Mouse (Mus musculus): Measurements from ENCODE around the gene Aff3. TPM values are rescaled to one million over a fixed set of nuclear protein-coding genes. Genes with fewer than 3 reads are reported as not detected.

Aff3 gene
- polyA plus RNA-seq, 1 experiment from 2014 or later = 25.7 TPM

GRCm38 (mm10) chr1:38403781-38404180 lies 261.0 kb downstream of the Aff3 start:
- WGBS = 91% methylated on average over 5 of the region's 5 CpGs
- Histone ChIP-seq H3K27me3 (no peaks in the 10 kb centered on the region), H3K4me2 (no peak overlapping the region), H3K27ac (no peak overlapping the region), H3K9me3 (no peaks in the 10 kb centered on the region), H3K9ac (no peak overlapping the region), H3K36me3 (replicated peaks) (no peaks in the 10 kb centered on the region), H3K4me1 (peaks cover 9% of the 10 kb centered on the region), H3K4me3 (replicated peaks) (no peak overlapping the region)
- ATAC-seq (ENCODE audit: low FRiP score) = no peak

- WGBS = 46% methylated on average over 4 of the region's 4 CpGs
- Histone ChIP-seq H3K9me3 (no peaks in the 10 kb centered on the region), H3K4me2 (no peak overlapping the region), H3K4me3 (replicated peaks) (no peak overlapping the region), H3K27ac (no peak overlapping the region), H3K27me3 (0 out of 2 replicates have a peak, but pooled peaks cover 9% of the 10 kb centered on the region), H3K36me3 (replicated peaks) (no peaks in the 10 kb centered on the region), H3K9ac (no peak overlapping the region), H3K4me1 (peaks cover 16% of the 10 kb centered on the region)
- ATAC-seq (ENCODE audit: low FRiP score) = no peak
Observed at GRCm38 (mm10) chr1:38401856-38402255, 262.9 kb downstream of the Aff3 start.

GRCm38 (mm10) chr1:38399269-38399668 lies 265.5 kb downstream of the Aff3 start:
- ATAC-seq (ENCODE audit: low FRiP score) = no peak
- peaks cover 31% of the 10 kb centered on the region for H3K4me1 ChIP-seq
- no peak overlapping the region for H3K4me3 ChIP-seq (replicated peaks)
- H3K9me3 ChIP-seq = no peaks in the 10 kb centered on the region
- H3K9ac ChIP-seq = no peak overlapping the region
- H3K36me3 ChIP-seq (replicated peaks) = no peaks in the 10 kb centered on the region
- WGBS = 90% methylated on average over 10 of the region's 10 CpGs
- H3K4me2 ChIP-seq = no peak overlapping the region
- 0 out of 2 replicates have a peak, but pooled peaks cover 9% of the 10 kb centered on the region for H3K27me3 ChIP-seq
- no peak overlapping the region for H3K27ac ChIP-seq

GRCm38 (mm10) chr1:38398566-38398965 lies 266.2 kb downstream of the Aff3 start:
- no peak for ATAC-seq (ENCODE audit: low FRiP score)
- no peak overlapping the region for H3K4me2 ChIP-seq
- H3K27me3 ChIP-seq = 0 out of 2 replicates have a peak, but pooled peaks cover 9% of the 10 kb centered on the region
- H3K9me3 ChIP-seq = no peaks in the 10 kb centered on the region
- H3K9ac ChIP-seq = no peak overlapping the region
- H3K4me3 ChIP-seq (replicated peaks) = no peak overlapping the region
- 74% methylated on average over 5 of the region's 5 CpGs for WGBS
- no peak overlapping the region for H3K27ac ChIP-seq
- no peaks in the 10 kb centered on the region for H3K36me3 ChIP-seq (replicated peaks)
- peaks cover 37% of the 10 kb centered on the region for H3K4me1 ChIP-seq

- WGBS = 13% methylated on average over 11 of the region's 11 CpGs
- Histone ChIP-seq H3K4me2 (no peak overlapping the region), H3K4me1 (peaks cover 45% of the 10 kb centered on the region), H3K36me3 (replicated peaks) (no peaks in the 10 kb centered on the region), H3K27ac (no peak overlapping the region), H3K27me3 (0 out of 2 replicates have a peak, but pooled peaks cover 13% of the 10 kb centered on the region), H3K4me3 (replicated peaks) (no peak overlapping the region), H3K9ac (no peak overlapping the region), H3K9me3 (no peaks in the 10 kb centered on the region)
- no peak for ATAC-seq (ENCODE audit: low FRiP score)
Observed at GRCm38 (mm10) chr1:38395194-38395681, 269.5 kb downstream of the Aff3 start.

- peaks cover 46% of the 10 kb centered on the region for H3K4me1 ChIP-seq
- no peak overlapping the region for H3K27ac ChIP-seq
- no peak overlapping the region for H3K4me3 ChIP-seq (replicated peaks)
- no peaks in the 10 kb centered on the region for H3K9me3 ChIP-seq
- WGBS = 15% methylated on average over 5 of the region's 5 CpGs
- peak; percentile 42; the same call in 1 of the 2 replicates for ATAC-seq (ENCODE audit: low FRiP score)
- no peak overlapping the region for H3K9ac ChIP-seq
- H3K27me3 ChIP-seq = 0 out of 2 replicates have a peak, but pooled peaks cover 13% of the 10 kb centered on the region
- H3K4me2 ChIP-seq = no peak overlapping the region
- no peaks in the 10 kb centered on the region for H3K36me3 ChIP-seq (replicated peaks)
Observed at GRCm38 (mm10) chr1:38394493-38394892, 270.3 kb downstream of the Aff3 start.

- Histone ChIP-seq H3K27me3 (0 out of 2 replicates have a peak, but pooled peaks cover 15% of the 10 kb centered on the region), H3K9me3 (no peaks in the 10 kb centered on the region), H3K36me3 (replicated peaks) (no peaks in the 10 kb centered on the region), H3K9ac (no peak overlapping the region), H3K4me3 (replicated peaks) (no peak overlapping the region), H3K27ac (peak overlapping the region; percentile 53; the same call in 1 of the 2 replicates), H3K4me2 (no peak overlapping the region), H3K4me1 (peaks cover 45% of the 10 kb centered on the region)
- WGBS = 28% methylated on average over 6 of the region's 6 CpGs
- no peak for ATAC-seq (ENCODE audit: low FRiP score)
Observed at GRCm38 (mm10) chr1:38393516-38393915, 271.2 kb downstream of the Aff3 start.

GRCm38 (mm10) chr1:38392928-38393327 lies 271.8 kb downstream of the Aff3 start:
- 48% methylated on average over 2 of the region's 2 CpGs for WGBS
- peaks cover 39% of the 10 kb centered on the region for H3K4me1 ChIP-seq

GRCm38 (mm10) chr1:38390886-38391249 lies 273.9 kb downstream of the Aff3 start:
- Histone ChIP-seq H3K9ac (no peak overlapping the region), H3K27ac (peak overlapping the region; percentile 46; the same call in 1 of the 2 replicates), H3K36me3 (replicated peaks) (no peaks in the 10 kb centered on the region), H3K27me3 (peaks cover 12% of the 10 kb centered on the region; the same call in 1 of the 2 replicates), H3K9me3 (no peaks in the 10 kb centered on the region), H3K4me3 (replicated peaks) (no peak overlapping the region), H3K4me1 (peaks cover 44% of the 10 kb centered on the region), H3K4me2 (no peak overlapping the region)
- ATAC-seq (ENCODE audit: low FRiP score) = no peak
- WGBS = 68% methylated on average over 7 of the region's 7 CpGs

More at GRCm38 (mm10) chr1:38392928-38393327, 271.8 kb downstream of the Aff3 start:
- Histone ChIP-seq H3K27ac (no peak overlapping the region), H3K9ac (no peak overlapping the region), H3K9me3 (no peaks in the 10 kb centered on the region), H3K36me3 (replicated peaks) (no peaks in the 10 kb centered on the region), H3K4me3 (replicated peaks) (no peak overlapping the region), H3K4me2 (no peak overlapping the region), H3K27me3 (peaks cover 11% of the 10 kb centered on the region; the same call in 1 of the 2 replicates)
- 0 out of 2 replicates have a peak, but pooled peaks have one; percentile 49 for ATAC-seq (ENCODE audit: low FRiP score)

- peaks cover 40% of the 10 kb centered on the region for H3K4me1 ChIP-seq
- 0 out of 2 replicates have a peak, but pooled peaks have one; percentile 50 for ATAC-seq (ENCODE audit: low FRiP score)
- WGBS = 27% methylated on average over 17 of the region's 17 CpGs
- no peak overlapping the region for H3K4me3 ChIP-seq (replicated peaks)
- peaks cover 12% of the 10 kb centered on the region; the same call in 1 of the 2 replicates for H3K27me3 ChIP-seq
- no peaks in the 10 kb centered on the region for H3K9me3 ChIP-seq
- 0 out of 2 replicates have a peak overlapping the region, but pooled peaks have one; percentile 46 for H3K27ac ChIP-seq
- no peak overlapping the region for H3K4me2 ChIP-seq
- no peak overlapping the region for H3K9ac ChIP-seq
- no peaks in the 10 kb centered on the region for H3K36me3 ChIP-seq (replicated peaks)
Observed at GRCm38 (mm10) chr1:38390235-38390885, 274.4 kb downstream of the Aff3 start.

GRCm38 (mm10) chr1:38389576-38389975 lies 275.2 kb downstream of the Aff3 start:
- peaks cover 38% of the 10 kb centered on the region for H3K4me1 ChIP-seq
- no peak overlapping the region for H3K4me3 ChIP-seq (replicated peaks)
- ATAC-seq (ENCODE audit: low FRiP score) = no peak
- peaks cover 12% of the 10 kb centered on the region; the same call in 1 of the 2 replicates for H3K27me3 ChIP-seq
- H3K27ac ChIP-seq = peak overlapping the region; percentile 69
- H3K36me3 ChIP-seq (replicated peaks) = no peaks in the 10 kb centered on the region
- 61% methylated on average over 7 of the region's 7 CpGs for WGBS
- H3K9ac ChIP-seq = no peak overlapping the region
- H3K9me3 ChIP-seq = no peaks in the 10 kb centered on the region
- no peak overlapping the region for H3K4me2 ChIP-seq

GRCm38 (mm10) chr1:38388466-38388865 lies 276.3 kb downstream of the Aff3 start:
- peaks cover 32% of the 10 kb centered on the region for H3K4me1 ChIP-seq
- no peaks in the 10 kb centered on the region for H3K36me3 ChIP-seq (replicated peaks)
- 94% methylated on average over 3 of the region's 3 CpGs for WGBS
- H3K9me3 ChIP-seq = no peaks in the 10 kb centered on the region
- no peak overlapping the region for H3K4me3 ChIP-seq (replicated peaks)
- no peak for ATAC-seq (ENCODE audit: low FRiP score)
- no peak overlapping the region for H3K9ac ChIP-seq
- H3K27me3 ChIP-seq = peaks cover 12% of the 10 kb centered on the region; the same call in 1 of the 2 replicates
- H3K27ac ChIP-seq = no peak overlapping the region
- H3K4me2 ChIP-seq = no peak overlapping the region

All from forebrain, embryonic 12.5 days (tissue).